Mouse (Mus musculus): ENCODE measurements at regions not wholly inside any gene's neighbourhood (a gene's known extent, or its start where the extent isn't known, plus 50 kb on each side); places are given as distances from the start of the nearest gene placed in this dataset.

DNA sequence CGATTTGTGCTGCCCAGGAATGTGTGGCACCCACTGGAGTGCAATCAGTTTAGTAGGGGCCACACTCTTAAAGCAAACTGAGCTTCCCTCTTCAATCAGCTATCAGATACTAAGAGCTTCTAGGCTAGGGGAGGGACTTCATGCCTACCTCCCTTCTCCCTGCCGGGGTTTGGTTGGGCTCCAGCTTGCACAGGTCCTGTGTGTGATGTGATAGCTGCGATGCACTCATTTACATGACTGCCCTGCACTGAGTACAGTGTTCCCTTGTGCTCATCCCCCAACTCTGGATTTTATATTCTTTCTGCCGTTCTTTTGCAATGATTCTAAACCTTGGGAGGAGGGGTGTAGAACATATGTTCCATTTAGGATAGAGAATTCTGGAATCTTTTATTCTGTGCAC is 109.5 kb downstream of the Dact1 start:
- TF ChIP-seq EP300 (IDR thresholded peaks at IDR 0.05) (no peak), CTCF (IDR thresholded peaks at IDR 0.05) (no peak)
- no peak overlapping the region for H3K4me3 ChIP-seq (ENCODE audit: low read depth, low read length)
- H3K9ac ChIP-seq (replicated peaks; ENCODE audit: low read depth) = no peak overlapping the region
- H3K27me3 ChIP-seq (replicated peaks; ENCODE audit: insufficient read depth, low read length) = no peaks in the 10 kb centered on the region
- H3K27ac ChIP-seq (ENCODE audit: low read length) = no peak overlapping the region
- no peaks in the 10 kb centered on the region for H3K9me3 ChIP-seq (ENCODE audit: low read length)
- H3K36me3 ChIP-seq (ENCODE audit: insufficient read depth, low read length) = no peaks in the 10 kb centered on the region
- whole genome bisulfite sequencing = 41% methylated on average over 4 of the region's 4 CpGs
- H3K4me1 ChIP-seq (ENCODE audit: insufficient read depth, low read depth, low read length) = no peaks in the 10 kb centered on the region
- ATAC-seq = no peak
- DNase-seq (ENCODE audit: low spot score) = no peak
- H3K4me2 ChIP-seq (replicated peaks; ENCODE audit: low read depth, low read length) = no peak overlapping the region

DNA sequence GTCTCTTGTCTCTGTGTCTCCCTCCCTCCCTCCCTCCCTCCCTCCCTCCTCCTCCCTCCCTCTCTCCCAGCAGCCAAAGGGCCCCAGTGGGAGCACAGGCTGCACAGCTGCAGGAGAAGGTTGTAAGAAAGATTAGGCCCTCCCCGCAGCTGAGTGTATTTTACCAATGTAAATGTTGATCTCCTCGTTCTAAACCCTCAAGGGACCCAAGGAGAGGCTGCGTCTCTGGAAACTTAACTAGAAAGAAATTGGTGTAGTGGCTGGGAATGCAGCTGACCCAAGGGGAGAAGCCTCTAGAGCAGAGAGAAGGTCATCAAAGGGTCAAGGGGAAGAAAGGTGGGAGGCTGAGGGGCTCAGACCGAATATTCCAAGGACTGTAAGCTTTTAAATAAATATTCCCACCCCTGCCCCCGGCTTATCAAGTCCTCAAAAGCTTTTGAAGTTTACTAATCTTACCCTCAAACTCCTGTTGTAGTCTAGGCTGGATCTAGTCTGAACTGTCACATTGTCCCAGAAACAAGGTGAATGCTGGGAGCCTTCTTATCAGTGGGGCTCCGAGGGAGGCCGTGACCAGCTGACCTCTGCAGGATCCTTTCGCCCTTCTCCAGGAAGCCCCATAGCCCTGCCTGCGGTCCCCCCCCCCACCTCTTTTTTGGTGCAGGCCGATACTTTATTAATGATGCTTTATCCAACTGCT is 116.5 kb downstream of the Dact1 start:
- 20% methylated on average over 10 of the region's 10 CpGs for WGBS
- no peaks in the 10 kb centered on the region for H3K9me3 ChIP-seq (ENCODE audit: low read length)
- H3K4me1 ChIP-seq (ENCODE audit: insufficient read depth, low read depth, low read length) = no peaks in the 10 kb centered on the region; the same call in 1 of the 2 replicates
- no peak overlapping the region for H3K27ac ChIP-seq (ENCODE audit: low read length)
- no peak overlapping the region for H3K4me2 ChIP-seq (replicated peaks; ENCODE audit: low read depth, low read length)
- H3K9ac ChIP-seq (replicated peaks; ENCODE audit: low read depth) = no peak overlapping the region
- no peaks in the 10 kb centered on the region for H3K27me3 ChIP-seq (replicated peaks; ENCODE audit: insufficient read depth, low read length)
- no peak overlapping the region for H3K4me3 ChIP-seq (ENCODE audit: low read depth, low read length)
- TF ChIP-seq CTCF (IDR thresholded peaks at IDR 0.05) = no peak
- TF ChIP-seq EP300 (IDR thresholded peaks at IDR 0.05) = no peak
- DNase-seq (ENCODE audit: low spot score) (no peak), ATAC-seq (no peak)
- no peaks in the 10 kb centered on the region for H3K36me3 ChIP-seq (ENCODE audit: insufficient read depth, low read length)

DNA sequence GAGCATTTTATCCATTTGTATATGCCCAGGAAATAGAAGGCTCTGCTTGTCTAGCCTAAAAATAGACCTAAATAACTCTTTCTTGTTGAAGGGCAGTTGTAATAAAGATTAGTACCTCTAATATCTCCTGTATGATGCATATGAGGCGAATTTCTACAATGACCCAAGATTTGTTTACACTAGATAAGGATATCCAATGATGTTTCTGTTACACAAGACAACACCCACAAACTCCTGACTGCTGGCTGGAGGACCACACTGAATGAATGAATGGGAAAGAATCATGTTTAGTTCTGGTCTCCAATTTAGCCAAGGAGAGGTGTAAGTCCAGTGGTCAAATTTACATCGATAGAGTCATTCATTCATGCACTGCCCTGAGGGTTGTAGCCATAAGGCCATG is 118.3 kb downstream of the Dact1 start:
- no peaks in the 10 kb centered on the region for H3K36me3 ChIP-seq (ENCODE audit: insufficient read depth, low read length)
- no peak overlapping the region for H3K4me3 ChIP-seq (ENCODE audit: low read depth, low read length)
- ATAC-seq (no peak), DNase-seq (ENCODE audit: low spot score) (no peak)
- no peaks in the 10 kb centered on the region for H3K27me3 ChIP-seq (replicated peaks; ENCODE audit: insufficient read depth, low read length)
- H3K27ac ChIP-seq (ENCODE audit: low read length) = no peak overlapping the region
- WGBS = 51% methylated on average over 2 of the region's 2 CpGs
- no peak for TF ChIP-seq CTCF (IDR thresholded peaks at IDR 0.05)
- no peak for TF ChIP-seq EP300 (IDR thresholded peaks at IDR 0.05)
- H3K4me1 ChIP-seq (ENCODE audit: insufficient read depth, low read depth, low read length) = no peaks in the 10 kb centered on the region; the same call in 1 of the 2 replicates
- H3K9me3 ChIP-seq (ENCODE audit: low read length) = no peaks in the 10 kb centered on the region
- H3K9ac ChIP-seq (replicated peaks; ENCODE audit: low read depth) = no peak overlapping the region
- H3K4me2 ChIP-seq (replicated peaks; ENCODE audit: low read depth, low read length) = no peak overlapping the region

DNA sequence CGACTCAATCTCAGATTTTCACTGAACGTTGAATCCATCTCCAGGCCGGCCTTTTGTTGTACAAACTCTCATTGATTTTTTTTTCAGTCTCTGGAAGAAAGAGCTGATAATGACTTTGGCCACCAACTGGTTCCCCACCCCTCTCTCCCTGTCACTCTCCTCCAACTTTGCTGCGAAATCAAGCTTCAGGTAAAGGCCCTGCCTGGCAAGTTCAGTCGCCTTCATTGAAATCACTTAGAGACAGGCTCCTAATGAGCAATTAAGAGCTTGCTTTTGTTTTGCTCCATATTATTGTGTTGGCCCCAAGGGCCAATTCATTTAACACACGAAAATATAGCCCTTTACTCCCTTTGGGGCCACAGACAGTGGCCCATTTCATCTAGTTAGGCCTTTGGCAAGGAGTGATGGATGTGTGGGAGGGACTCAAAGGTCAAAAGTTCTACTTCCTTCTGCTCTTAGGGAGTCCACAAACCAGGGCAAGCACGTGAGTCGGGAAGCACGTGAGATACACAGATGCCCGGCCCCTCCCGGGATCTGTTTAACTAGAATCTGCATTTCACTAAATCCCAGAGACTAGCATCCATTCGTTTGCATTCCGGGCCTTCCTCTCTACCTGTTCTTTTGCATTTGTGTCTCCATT is 120.0 kb downstream of the Dact1 start:
- ATAC-seq = no peak
- TF ChIP-seq CTCF (IDR thresholded peaks at IDR 0.05) (no peak), EP300 (IDR thresholded peaks at IDR 0.05) (no peak)
- Histone ChIP-seq H3K4me1 (ENCODE audit: insufficient read depth, low read depth, low read length) (no peaks in the 10 kb centered on the region; the same call in 1 of the 2 replicates), H3K9me3 (ENCODE audit: low read length) (no peaks in the 10 kb centered on the region), H3K27me3 (replicated peaks; ENCODE audit: insufficient read depth, low read length) (no peaks in the 10 kb centered on the region), H3K27ac (ENCODE audit: low read length) (no peak overlapping the region), H3K4me3 (ENCODE audit: low read depth, low read length) (no peak overlapping the region), H3K9ac (replicated peaks; ENCODE audit: low read depth) (no peak overlapping the region), H3K4me2 (replicated peaks; ENCODE audit: low read depth, low read length) (no peak overlapping the region), H3K36me3 (ENCODE audit: insufficient read depth, low read length) (no peaks in the 10 kb centered on the region)
- WGBS = 45% methylated on average over 13 of the region's 13 CpGs
- DNase-seq (ENCODE audit: low spot score) = no peak

DNA sequence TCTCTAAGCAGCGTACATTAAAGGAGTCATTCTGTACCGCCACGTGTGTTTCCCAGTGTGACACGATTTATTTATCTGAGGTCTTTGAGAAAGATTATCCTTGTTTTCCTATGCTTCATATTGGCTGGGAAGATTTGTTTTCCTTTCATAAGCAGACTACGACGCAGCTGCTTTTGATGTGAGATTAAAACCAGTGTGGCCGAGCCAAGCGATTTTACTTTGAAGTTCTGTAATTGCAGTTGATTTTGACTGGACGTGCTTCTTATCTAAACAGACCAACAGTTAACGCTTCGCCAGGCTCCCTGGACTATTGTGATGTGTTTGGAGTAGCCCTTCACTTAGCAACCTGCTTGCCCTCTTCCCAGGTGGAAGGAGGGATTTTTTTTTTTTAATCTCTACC is 120.6 kb downstream of the Dact1 start:
- no peak overlapping the region for H3K27ac ChIP-seq (ENCODE audit: low read length)
- H3K9ac ChIP-seq (replicated peaks; ENCODE audit: low read depth) = no peak overlapping the region
- 27% methylated on average over 11 of the region's 11 CpGs for WGBS
- H3K36me3 ChIP-seq (ENCODE audit: insufficient read depth, low read length) = no peaks in the 10 kb centered on the region
- no peaks in the 10 kb centered on the region for H3K27me3 ChIP-seq (replicated peaks; ENCODE audit: insufficient read depth, low read length)
- no peak overlapping the region for H3K4me3 ChIP-seq (ENCODE audit: low read depth, low read length)
- no peak overlapping the region for H3K4me2 ChIP-seq (replicated peaks; ENCODE audit: low read depth, low read length)
- TF ChIP-seq CTCF (IDR thresholded peaks at IDR 0.05) (no peak), EP300 (IDR thresholded peaks at IDR 0.05) (no peak)
- no peaks in the 10 kb centered on the region for H3K9me3 ChIP-seq (ENCODE audit: low read length)
- ATAC-seq = no peak
- no peaks in the 10 kb centered on the region; the same call in 1 of the 2 replicates for H3K4me1 ChIP-seq (ENCODE audit: insufficient read depth, low read depth, low read length)
- no peak for DNase-seq (ENCODE audit: low spot score)

DNA sequence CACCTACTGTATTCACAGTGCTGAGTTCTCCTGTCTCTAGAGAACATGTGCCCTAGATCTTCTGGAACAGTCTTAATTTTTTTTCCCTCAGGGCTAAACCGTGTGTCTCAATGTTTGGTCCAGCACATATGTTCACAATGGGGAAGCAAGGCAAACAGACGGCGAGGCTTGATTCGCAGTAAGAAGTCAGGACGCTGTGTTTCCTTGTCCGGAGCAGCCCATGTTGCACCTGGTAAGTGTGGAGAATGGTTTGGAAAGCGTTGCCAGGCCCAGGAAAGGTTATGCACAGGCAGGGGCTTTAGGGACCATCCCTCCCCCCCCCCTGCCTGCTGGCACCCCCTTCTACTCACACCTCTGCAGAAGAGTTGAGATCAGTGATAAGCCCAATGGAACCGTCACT is 121.4 kb downstream of the Dact1 start:
- Histone ChIP-seq H3K4me3 (ENCODE audit: low read depth, low read length) (no peak overlapping the region), H3K9ac (replicated peaks; ENCODE audit: low read depth) (no peak overlapping the region), H3K27ac (ENCODE audit: low read length) (no peak overlapping the region), H3K9me3 (ENCODE audit: low read length) (no peaks in the 10 kb centered on the region), H3K27me3 (replicated peaks; ENCODE audit: insufficient read depth, low read length) (no peaks in the 10 kb centered on the region), H3K4me2 (replicated peaks; ENCODE audit: low read depth, low read length) (no peak overlapping the region), H3K4me1 (ENCODE audit: insufficient read depth, low read depth, low read length) (no peaks in the 10 kb centered on the region; the same call in 1 of the 2 replicates), H3K36me3 (ENCODE audit: insufficient read depth, low read length) (no peaks in the 10 kb centered on the region)
- TF ChIP-seq CTCF (IDR thresholded peaks at IDR 0.05) (no peak), EP300 (IDR thresholded peaks at IDR 0.05) (no peak)
- ATAC-seq = no peak
- DNase-seq (ENCODE audit: low spot score) = no peak
- 55% methylated on average over 8 of the region's 8 CpGs for WGBS

All from lung, postnatal 0 days (tissue).